Mouse (Mus musculus) myocyte (in vitro differentiated cells): ENCODE measurements around the gene Slc25a19. TPM values are rescaled to one million over a fixed set of nuclear protein-coding genes. Genes with fewer than 3 reads are reported as not detected.

Source experiments
- H3K27me3 ChIP-seq: one replicate; pipeline ENCODE4 v1.6.1; 2011; ENCODE audit not compliant: control insufficient read depth, insufficient read depth, insufficient read length
- H3K36me3 ChIP-seq: one replicate; pipeline ENCODE4 v1.6.1; 2011; ENCODE audit not compliant: control insufficient read depth, insufficient read depth
- H3K4me2 ChIP-seq: one replicate; pipeline ENCODE4 v1.6.1; 2011; ENCODE audit warnings: low read depth, control low read depth
- H3K4me3 ChIP-seq: one replicate; pipeline ENCODE4 v1.5.1; 2011; ENCODE audit warnings: mild to moderate bottlenecking, control low read depth, moderate library complexity
- H3K79me2 ChIP-seq: one replicate; pipeline ENCODE4 v1.6.1; 2011; ENCODE audit not compliant: control insufficient read depth, insufficient read depth
- H3ac ChIP-seq: one replicate; pipeline ENCODE4 v1.6.1; 2011; ENCODE audit not compliant: control insufficient read depth, insufficient read length
- CEBPB ChIP-seq: IDR thresholded peaks from 2 replicates; pipeline ENCODE4 v1.6.1; 2011; ENCODE audit warnings: mild to moderate bottlenecking, moderate library complexity; ENCODE audit not compliant: poor library complexity, insufficient read depth, severe bottlenecking
- E2F4 ChIP-seq: IDR thresholded peaks from one replicate; pipeline ENCODE4 v1.6.1; 2011; ENCODE audit warnings: mild to moderate bottlenecking, control low read depth, moderate library complexity; ENCODE audit not compliant: insufficient read depth
- MAX ChIP-seq: IDR thresholded peaks from one replicate; pipeline ENCODE4 v1.6.1; 2011; ENCODE audit warnings: low read depth, mild to moderate bottlenecking, control low read depth
- MYOD1 ChIP-seq, 3 experiments: IDR thresholded peaks; one replicate each; pipeline ENCODE4 v1.6.1; 2011; ENCODE audit warnings: control low read depth in 2 of 3, low read depth in 2 of 3, mild to moderate bottlenecking in 2 of 3, moderate library complexity in 1 of 3; ENCODE audit not compliant: insufficient read length in 2 of 3, control insufficient read depth in 1 of 3
- MYOG ChIP-seq, 3 experiments: IDR thresholded peaks; one replicate each; pipeline ENCODE4 v1.6.1; 2011; ENCODE audit warnings: control low read depth in 2 of 3, low read depth in 2 of 3, mild to moderate bottlenecking in 2 of 3; ENCODE audit not compliant: insufficient read length in 2 of 3, control insufficient read depth in 1 of 3, insufficient read depth in 1 of 3
- POLR2A ChIP-seq: IDR thresholded peaks from one replicate; pipeline ENCODE4 v1.6.1; 2011; ENCODE audit warnings: low read depth, mild to moderate bottlenecking, control low read depth, moderate library complexity; ENCODE audit not compliant: insufficient read length
- POLR2AphosphoS2 ChIP-seq: IDR thresholded peaks from one replicate; pipeline ENCODE4 v1.6.1; 2011; ENCODE audit warnings: low read depth, control low read depth; ENCODE audit not compliant: insufficient read length
- REST ChIP-seq: IDR thresholded peaks from one replicate; pipeline ENCODE4 v1.6.1; 2011; ENCODE audit warnings: mild to moderate bottlenecking, control low read depth, moderate library complexity; ENCODE audit not compliant: insufficient read depth, insufficient read length
- SRF ChIP-seq: IDR thresholded peaks from one replicate; pipeline ENCODE4 v1.6.1; 2011; ENCODE audit warnings: low read depth; ENCODE audit not compliant: control insufficient read depth, insufficient read length
- TCF12 ChIP-seq: IDR thresholded peaks from one replicate; pipeline ENCODE4 v1.6.1; 2011; ENCODE audit warnings: mild to moderate bottlenecking, control low read depth; ENCODE audit not compliant: poor library complexity, insufficient read depth, severe bottlenecking
- TCF3 ChIP-seq: IDR thresholded peaks from one replicate; pipeline ENCODE4 v1.6.1; 2011; ENCODE audit warnings: low read depth, control low read depth; ENCODE audit not compliant: insufficient read length
- USF1 ChIP-seq: IDR thresholded peaks from one replicate; pipeline ENCODE4 v1.6.1; 2011; ENCODE audit warnings: low read depth, mild to moderate bottlenecking, control low read depth, moderate library complexity
- polyA plus RNA-seq: library from polyadenylated mRNA; unstranded; fragments of >200 nt; fragmentation: generic; extraction: Trizol; gene quantifications from one replicate; pipeline ENCODE4 v1.2.1, GENCODE M21; 2012; ENCODE audit warnings: missing spikeins

The Slc25a19 gene
- polyA plus RNA-seq, 1 experiment: 13.9 TPM

DNA sequence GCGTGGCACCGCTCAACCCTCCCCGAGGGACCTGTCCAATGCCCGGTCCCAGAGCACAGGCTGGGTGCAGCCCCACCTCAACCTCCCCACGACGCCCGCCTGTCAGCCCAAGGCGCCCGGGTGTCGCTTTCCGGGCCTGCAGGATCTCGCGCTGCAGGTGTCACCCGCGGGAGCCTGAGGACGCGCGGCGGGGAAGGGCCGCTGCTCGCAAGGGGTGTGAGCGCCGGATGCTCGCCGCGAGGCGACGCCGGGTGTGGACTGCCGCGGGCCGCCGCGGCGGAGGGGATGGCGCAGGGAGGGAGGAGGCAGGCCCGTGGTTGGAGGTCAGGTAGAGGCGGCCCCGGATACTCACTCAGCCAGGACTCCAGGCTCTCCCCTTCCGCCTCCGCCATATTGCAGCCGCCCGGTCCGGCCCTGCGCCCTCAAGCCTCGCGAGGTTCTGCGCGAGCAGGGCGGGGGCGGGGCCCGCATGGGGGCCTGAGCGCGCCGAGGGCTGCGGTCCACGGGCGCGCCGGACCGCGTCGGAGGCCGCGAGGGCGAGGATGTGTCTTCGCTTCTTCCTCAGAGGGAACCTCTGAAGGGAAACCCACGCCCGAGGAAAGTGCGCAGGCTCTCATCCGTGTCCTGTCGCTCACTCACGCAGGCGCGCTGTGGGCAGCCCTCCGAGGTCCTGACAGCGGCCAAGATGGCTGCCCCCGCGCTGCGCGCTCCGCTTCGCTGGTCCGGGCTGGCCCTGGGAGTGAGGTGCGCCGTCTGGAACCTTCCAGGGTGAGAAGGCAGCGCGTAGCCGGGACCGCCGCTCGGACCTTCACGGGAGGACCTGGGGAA lies 24.4 kb downstream of the Slc25a19 start, which contains the start of the genes Mrps7 and Gga3:
Gene Mrps7, plus strand, starts transcription at position 450 of the 828 bp plus-strand sequence.
Gene Gga3, minus strand, starts transcription at position 576 of the 828 bp plus-strand sequence.
- peak within 1 kb of the TSS; percentile 98 for H3K4me2 ChIP-seq
- H3K27me3 ChIP-seq: no peaks in the 10 kb centered on the region
- peak within 1 kb of the TSS; percentile 82 for H3ac ChIP-seq
- H3K36me3 ChIP-seq: peaks cover 19% of the 10 kb centered on the region
- TF ChIP-seq E2F4: no peak
- peak; percentile 17 for TF ChIP-seq REST
- peak; percentile 98 for TF ChIP-seq MAX
- peak in 1 of 3 experiments; percentile 40 for TF ChIP-seq MYOG (IDR thresholded peaks at IDR 0.05; ENCODE audit: control insufficient read depth in 1 of 3, insufficient read depth in 1 of 3, insufficient read length in 2 of 3, low read depth in 2 of 3)
- peak; percentile 59 for TF ChIP-seq POLR2A
- TF ChIP-seq POLR2AphosphoS2: peak; percentile 74
- no peak for TF ChIP-seq CEBPB
- TF ChIP-seq USF1: no peak
- peaks cover 57% of the 10 kb centered on the region for H3K79me2 ChIP-seq
- H3K4me3 ChIP-seq: peak within 1 kb of the TSS; percentile 96

DNA sequence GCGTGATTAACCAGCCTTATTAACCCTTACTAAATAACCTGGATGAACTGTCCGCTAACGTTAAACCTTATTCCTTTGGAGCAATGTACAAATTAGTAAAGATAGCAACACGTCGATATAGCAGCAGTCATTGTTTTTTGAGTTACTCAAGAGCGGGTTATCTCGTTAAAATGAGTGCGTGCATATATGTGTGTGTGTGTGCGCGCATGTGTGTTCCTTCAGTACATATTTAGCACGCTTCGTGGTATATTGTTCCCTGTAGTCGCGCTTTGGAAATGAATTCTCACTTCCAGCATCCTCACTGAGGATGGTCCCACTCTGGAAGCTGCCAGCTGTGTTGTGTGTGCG lies 25.0 kb downstream of the Slc25a19 start:
- peak overlapping the region; percentile 96 for H3K4me3 ChIP-seq
- no peaks in the 10 kb centered on the region for H3K27me3 ChIP-seq
- peaks cover 62% of the 10 kb centered on the region for H3K79me2 ChIP-seq
- no peak for TF ChIP-seq MYOG (IDR thresholded peaks at IDR 0.05; ENCODE audit: control insufficient read depth in 1 of 3, insufficient read depth in 1 of 3, insufficient read length in 2 of 3, low read depth in 2 of 3)
- TF ChIP-seq MYOD1 (IDR thresholded peaks at IDR 0.05; ENCODE audit: control insufficient read depth in 1 of 3, insufficient read length in 2 of 3, low read depth in 2 of 3): no peak
- TF ChIP-seq POLR2A: no peak
- no peak for TF ChIP-seq REST
- no peak for TF ChIP-seq CEBPB
- no peak for TF ChIP-seq E2F4
- peak overlapping the region; percentile 82 for H3ac ChIP-seq
- H3K36me3 ChIP-seq: peaks cover 18% of the 10 kb centered on the region
- peak overlapping the region; percentile 89 for H3K4me2 ChIP-seq

DNA sequence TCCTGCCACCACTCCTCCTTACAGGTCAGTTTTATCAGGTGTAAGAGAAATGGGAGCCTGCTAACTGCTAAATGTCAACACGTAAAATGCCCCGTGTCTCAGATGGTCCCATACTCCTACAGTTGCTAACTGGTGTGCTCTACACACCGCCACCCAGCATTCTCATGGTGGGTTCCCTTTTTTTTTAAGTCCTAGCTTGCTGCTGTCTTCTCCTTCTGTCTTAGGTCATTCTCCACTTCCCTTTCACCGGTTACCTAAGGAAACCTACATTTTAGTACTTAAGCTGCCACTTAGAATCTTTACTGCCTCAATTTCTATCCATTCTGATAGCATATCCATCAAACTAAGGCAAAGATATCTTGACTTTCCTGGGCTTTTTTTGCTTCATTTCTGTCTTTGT lies 26.9 kb downstream of the Slc25a19 start:
- Histone ChIP-seq H3K4me3 (no peak overlapping the region), H3K36me3 (peaks cover 8% of the 10 kb centered on the region), H3K79me2 (peaks cover 77% of the 10 kb centered on the region), H3K27me3 (no peaks in the 10 kb centered on the region), H3ac (no peak overlapping the region), H3K4me2 (no peak overlapping the region)
- TF ChIP-seq MYOD1 (IDR thresholded peaks at IDR 0.05; ENCODE audit: control insufficient read depth in 1 of 3, insufficient read length in 2 of 3, low read depth in 2 of 3) (no peak), TCF3 (no peak), E2F4 (no peak), POLR2A (no peak), TCF12 (no peak), CEBPB (no peak)

DNA sequence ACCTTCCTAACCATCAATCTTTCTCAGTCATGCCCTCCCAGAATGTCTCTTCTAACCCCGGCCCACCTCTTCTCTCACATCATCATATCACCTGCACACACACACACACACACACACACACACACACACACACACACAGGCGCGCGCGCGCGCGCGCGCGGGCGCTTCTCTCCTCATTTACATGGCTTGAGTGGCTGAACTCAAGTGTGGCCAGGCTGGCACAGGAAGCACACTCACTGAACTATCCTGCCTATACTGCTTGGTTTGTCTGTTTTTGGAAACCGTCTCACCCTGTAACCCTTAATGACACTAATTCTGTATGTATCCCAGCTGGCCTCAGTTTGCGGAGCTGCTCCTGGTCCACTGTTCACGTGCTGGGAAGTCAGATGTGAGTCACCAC lies 27.4 kb downstream of the Slc25a19 start:
- Histone ChIP-seq H3K79me2 (peaks cover 81% of the 10 kb centered on the region), H3K4me3 (no peak overlapping the region), H3K27me3 (no peaks in the 10 kb centered on the region), H3ac (no peak overlapping the region), H3K36me3 (peaks cover 8% of the 10 kb centered on the region), H3K4me2 (no peak overlapping the region)
- TF ChIP-seq POLR2A: no peak
- TF ChIP-seq MAX: no peak
- TF ChIP-seq E2F4: no peak
- TF ChIP-seq CEBPB: no peak
- no peak for TF ChIP-seq TCF12
- no peak for TF ChIP-seq REST
- TF ChIP-seq MYOG (IDR thresholded peaks at IDR 0.05; ENCODE audit: control insufficient read depth in 1 of 3, insufficient read depth in 1 of 3, insufficient read length in 2 of 3, low read depth in 2 of 3): no peak

DNA sequence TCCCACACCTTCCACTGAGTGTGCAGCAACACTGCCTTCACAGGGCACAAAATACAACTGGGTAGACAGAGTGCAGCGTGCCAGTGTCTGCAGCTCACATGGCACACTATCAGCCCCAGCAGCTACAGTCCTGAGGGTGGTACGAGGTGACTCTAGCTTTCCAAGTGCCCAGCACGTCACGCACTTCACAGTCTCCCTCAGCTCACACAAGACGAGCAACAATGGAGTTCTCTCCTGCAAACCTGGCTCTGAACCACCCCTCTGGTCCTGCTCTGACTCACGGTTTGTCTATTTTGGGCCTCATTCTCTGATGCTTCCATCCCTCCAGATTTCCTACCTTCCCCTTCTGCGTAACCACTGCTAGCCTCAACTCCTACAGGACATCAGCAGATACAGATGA lies 28.4 kb downstream of the Slc25a19 start:
- Histone ChIP-seq H3K36me3 (peaks cover 8% of the 10 kb centered on the region), H3K4me3 (no peak overlapping the region), H3ac (no peak overlapping the region), H3K79me2 (peaks cover 72% of the 10 kb centered on the region), H3K27me3 (no peaks in the 10 kb centered on the region), H3K4me2 (no peak overlapping the region)
- TF ChIP-seq SRF: no peak
- TF ChIP-seq TCF12: no peak
- no peak for TF ChIP-seq MYOG (IDR thresholded peaks at IDR 0.05; ENCODE audit: control insufficient read depth in 1 of 3, insufficient read depth in 1 of 3, insufficient read length in 2 of 3, low read depth in 2 of 3)
- peak; percentile 41 for TF ChIP-seq POLR2AphosphoS2
- no peak for TF ChIP-seq TCF3
- TF ChIP-seq POLR2A: peak; percentile 13
